Mouse (Mus musculus) skeletal muscle tissue, postnatal 0 days (tissue): ENCODE data around the gene Slc44a4. TPM values are rescaled to one million over a fixed set of nuclear protein-coding genes. Genes with fewer than 3 reads are reported as not detected.

ENCODE experiments used
- polyA plus RNA-seq: library from polyadenylated mRNA; unstranded; fragments of >200 nt; fragmentation: Nextera tagmentation; extraction: Ambion mirVana; gene quantifications from 2 replicates; pipeline ENCODE4 v1.2.1, GENCODE M21; 2015

Slc44a4 gene
- not detected in 2 replicates for polyA plus RNA-seq

GRCm38 (mm10) chr17:34913930-34914665 is at the start of gene Slc44a4:
Slc44a4 (plus strand) TSS chr17:34914466.

GRCm38 (mm10) chr17:34879336-34879879 is 34.9 kb upstream of the Slc44a4 start, which contains the start of gene Zbtb12:
Zbtb12 (plus strand) TSS chr17:34879483.

GRCm38 (mm10) chr17:34881683-34882310 is 32.5 kb upstream of the Slc44a4 start, which contains the start of gene Gm20547:
Gm20547 (minus strand) TSS chr17:34882042.

GRCm38 (mm10) chr17:34898160-34898586 is 16.1 kb upstream of the Slc44a4 start, which contains the start of the genes C2 and Ehmt2:
C2 (minus strand) TSS chr17:34898265.
Ehmt2 (plus strand) TSS chr17:34898469.

GRCm38 (mm10) chr17:34931061-34931734 is 16.9 kb downstream of the Slc44a4 start, which contains the start of gene Neu1:
Neu1 (plus strand) TSS chr17:34931253.

GRCm38 (mm10) chr17:34959130-34959778 is 45.0 kb downstream of the Slc44a4 start, which contains the start of gene Hspa1b:
Hspa1b (minus strand) TSS chr17:34959238.

GRCm38 (mm10) chr17:34969822-34970221 is 55.6 kb downstream of the Slc44a4 start, which contains the start of gene Gm20481:
Gm20481 (plus strand) TSS chr17:34969912.

GRCm38 (mm10) chr17:34972069-34972749 is 57.9 kb downstream of the Slc44a4 start, which contains the start of the genes Hspa1a and Hspa1l:
Hspa1a (minus strand) TSS chr17:34972156.
Hspa1l (plus strand) TSS chr17:34972703.

Other genes with a start within 250 kb of the Slc44a4 start
- gene Tnxb, start 243.9 kb upstream of the Slc44a4 start, polyA plus RNA-seq = 15.2 and 16.9 TPM in 2 replicates
- 0.82 and 3.6 TPM in 2 replicates for gene C4b, start 170.6 kb upstream of the Slc44a4 start, polyA plus RNA-seq
- gene Cyp21a1, start 109.9 kb upstream of the Slc44a4 start, polyA plus RNA-seq = not detected in 2 replicates
- gene Stk19, start 77.5 kb upstream of the Slc44a4 start, polyA plus RNA-seq = 11.6 and 15.6 TPM in 2 replicates
- 21.0 and 22.2 TPM in 2 replicates for gene Dxo, start 77.4 kb upstream of the Slc44a4 start, polyA plus RNA-seq
- gene Skiv2l, start 64.3 kb upstream of the Slc44a4 start, polyA plus RNA-seq = 15.7 and 16.8 TPM in 2 replicates
- 33.1 and 42.1 TPM in 2 replicates for gene Nelfe, start 64.1 kb upstream of the Slc44a4 start, polyA plus RNA-seq
- gene Cfb, start 51.9 kb upstream of the Slc44a4 start, polyA plus RNA-seq = 4.1 and 6.3 TPM in 2 replicates
- gene Zbtb12, start 35.0 kb upstream of the Slc44a4 start, polyA plus RNA-seq = 0.87 and 0.99 TPM in 2 replicates
- not detected in 2 replicates for gene Gm20547, start 32.4 kb upstream of the Slc44a4 start, polyA plus RNA-seq
- 5.1 and 9.4 TPM in 2 replicates for gene C2, start 16.2 kb upstream of the Slc44a4 start, polyA plus RNA-seq
- gene Ehmt2, start 16.0 kb upstream of the Slc44a4 start, polyA plus RNA-seq = 26.7 and 27.6 TPM in 2 replicates
- gene Neu1, start 16.8 kb downstream of the Slc44a4 start, polyA plus RNA-seq = 12.8 and 14.9 TPM in 2 replicates
- 0.12 and 0.27 TPM in 2 replicates for gene Hspa1b, start 44.8 kb downstream of the Slc44a4 start, polyA plus RNA-seq
- gene Gm20481, start 55.4 kb downstream of the Slc44a4 start, polyA plus RNA-seq = 0.32 TPM in 1 of 2 replicates, not detected in the other
- gene Hspa1a, start 57.7 kb downstream of the Slc44a4 start, polyA plus RNA-seq = 2.5 and 3.8 TPM in 2 replicates
- 2.7 and 2.8 TPM in 2 replicates for gene Hspa1l, start 58.2 kb downstream of the Slc44a4 start, polyA plus RNA-seq
- 54.1 and 55.4 TPM in 2 replicates for gene Lsm2, start 67.4 kb downstream of the Slc44a4 start, polyA plus RNA-seq
- gene Vars, start 86.5 kb downstream of the Slc44a4 start, polyA plus RNA-seq = 27.6 and 32.6 TPM in 2 replicates
- gene Vwa7, start 102.1 kb downstream of the Slc44a4 start, polyA plus RNA-seq = 0.46 and 0.53 TPM in 2 replicates
- 10.6 and 11.5 TPM in 2 replicates for gene Sapcd1, start 113.5 kb downstream of the Slc44a4 start, polyA plus RNA-seq
- gene Msh5, start 132.3 kb downstream of the Slc44a4 start, polyA plus RNA-seq = 2.2 and 3.5 TPM in 2 replicates
- gene Clic1, start 135.5 kb downstream of the Slc44a4 start, polyA plus RNA-seq = 115 and 138 TPM in 2 replicates
- gene Ddah2, start 144.6 kb downstream of the Slc44a4 start, polyA plus RNA-seq = 144 and 157 TPM in 2 replicates
- 11.3 TPM in 1 of 2 replicates, not detected in the other for gene Ly6g6c, start 150.9 kb downstream of the Slc44a4 start, polyA plus RNA-seq
- 0.08 and 0.30 TPM in 2 replicates for gene Mpig6b, start 151.7 kb downstream of the Slc44a4 start, polyA plus RNA-seq
- gene Ly6g6e, start 162.4 kb downstream of the Slc44a4 start, polyA plus RNA-seq = 2.1 TPM in 1 of 2 replicates, not detected in the other
- gene Ly6g6d, start 163.6 kb downstream of the Slc44a4 start, polyA plus RNA-seq = 0.49 and 1.2 TPM in 2 replicates
- gene Ly6g6f, start 171.1 kb downstream of the Slc44a4 start, polyA plus RNA-seq = 0.11 and 0.29 TPM in 2 replicates
- 87.8 and 89.8 TPM in 2 replicates for gene Abhd16a, start 174.8 kb downstream of the Slc44a4 start, polyA plus RNA-seq
- gene Ly6g5c, start 193.8 kb downstream of the Slc44a4 start, polyA plus RNA-seq = 0.38 TPM in 1 of 2 replicates, not detected in the other
- gene Ly6g5b, start 201.0 kb downstream of the Slc44a4 start, polyA plus RNA-seq = 0.22 and 0.37 TPM in 2 replicates
- gene Gpank1, start 207.0 kb downstream of the Slc44a4 start, polyA plus RNA-seq = 8.4 and 9.1 TPM in 2 replicates
- gene Csnk2b, start 207.6 kb downstream of the Slc44a4 start, polyA plus RNA-seq = 203 and 204 TPM in 2 replicates
- 10.6 and 11.8 TPM in 2 replicates for gene D17H6S53E, start 211.9 kb downstream of the Slc44a4 start, polyA plus RNA-seq
- 0.30 and 0.81 TPM in 2 replicates for gene Apom, start 217.6 kb downstream of the Slc44a4 start, polyA plus RNA-seq
- 39.5 and 42.1 TPM in 2 replicates for gene Bag6, start 220.7 kb downstream of the Slc44a4 start, polyA plus RNA-seq